Mouse (Mus musculus) retina, postnatal 1 day (tissue): ENCODE measurements around the gene Speer4d.
A peak's percentile ranks its signal among the peaks of the same experiment; 100 is the strongest.
"Not testable (repeated sequence)": the region's sequence is repeated elsewhere in the genome, so short reads cannot be mapped to it uniquely, and the experiment has no call there.

ENCODE experiments used
- DNase-seq: peaks from one replicate; pipeline ENCODE4 v3.0.0-alpha.2; 2012

Speer4d gene

DNA sequence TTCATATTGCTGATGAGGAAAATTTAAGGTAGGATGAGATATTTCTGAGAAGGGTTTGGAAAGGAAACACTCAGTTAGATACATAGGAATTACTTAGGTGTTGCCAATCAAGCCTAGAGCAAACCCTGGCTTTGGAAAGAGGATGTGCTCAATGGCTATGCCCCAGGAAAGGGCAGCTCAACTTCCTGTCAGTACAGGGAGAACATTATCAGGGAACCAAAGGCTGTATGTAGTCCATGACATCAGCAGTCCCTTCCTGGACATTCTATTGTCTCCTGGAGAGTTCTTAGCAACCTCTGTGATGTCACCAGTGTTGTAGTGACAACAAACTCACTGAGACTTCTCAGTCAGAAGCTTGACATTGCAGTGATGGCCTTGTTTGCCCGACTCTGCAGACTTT lies at the start of gene Speer4d:
TSS of gene Speer4d (plus strand) at position 301 of the 400 bp plus-strand sequence.
- DNase-seq, result not testable (repeated sequence)

DNA sequence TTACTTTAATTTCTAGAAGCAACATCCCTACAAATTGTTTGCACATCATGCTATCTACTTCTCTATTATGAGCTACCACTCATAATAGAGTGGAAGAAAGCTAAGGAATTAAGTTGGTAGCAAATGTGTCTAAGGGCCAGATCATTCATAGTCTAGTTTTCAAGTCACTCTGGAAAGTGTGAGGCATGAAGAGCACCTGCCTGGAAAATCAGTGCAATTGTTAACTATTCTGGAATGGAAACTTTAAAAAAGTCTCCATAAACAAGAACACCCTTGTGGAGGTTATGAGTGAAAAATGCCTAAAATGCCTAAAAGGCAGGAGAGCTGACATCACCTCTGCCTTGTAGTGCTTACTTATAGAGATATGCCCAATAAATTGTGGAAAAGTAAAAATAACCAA lies 45.1 kb upstream of the Speer4d start:
- DNase-seq, result not testable (repeated sequence)

DNA sequence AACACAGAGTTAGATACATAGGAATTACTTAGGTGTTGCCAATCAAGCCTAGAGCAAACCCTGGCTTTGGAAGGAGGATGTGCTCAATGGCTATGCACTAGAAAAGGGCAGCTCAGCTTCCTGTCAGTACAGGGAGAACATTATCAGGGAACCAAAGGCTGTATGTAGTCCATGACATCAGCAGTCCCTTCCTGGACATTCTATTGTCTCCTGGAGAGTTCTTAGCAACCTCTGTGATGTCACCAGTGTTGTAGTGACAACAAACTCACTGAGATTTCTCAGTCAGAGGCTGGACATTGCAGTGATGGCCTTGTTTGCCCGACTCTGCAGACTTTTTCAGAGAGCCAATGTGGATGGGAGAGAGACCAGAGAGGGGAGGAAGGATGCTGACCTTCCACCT lies 41.8 kb upstream of the Speer4d start, which contains the start of gene Gm21083:
TSS of gene Gm21083 (plus strand) at position 301 of the 400 bp plus-strand sequence.
- not testable (repeated sequence) for DNase-seq

DNA sequence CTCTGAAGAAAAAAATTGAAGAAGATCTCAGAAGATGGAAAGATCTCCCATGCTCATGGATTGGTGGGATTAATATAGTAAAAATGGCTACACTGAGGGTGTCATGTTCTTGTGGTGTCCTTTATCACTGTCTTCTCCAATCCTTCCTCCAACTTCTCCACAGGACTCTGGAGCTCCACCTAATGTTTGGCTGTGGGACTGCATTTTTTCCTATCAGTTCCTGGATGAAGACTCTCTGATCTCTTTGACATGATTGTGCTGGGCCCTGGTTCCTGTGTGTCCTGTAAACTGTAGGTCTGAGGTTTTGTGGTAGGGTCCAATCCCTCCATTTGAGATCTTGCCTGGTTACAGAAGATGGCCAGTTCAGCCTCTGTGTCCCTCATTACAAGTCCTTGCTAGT lies 32.5 kb upstream of the Speer4d start:
- DNase-seq, result peak; percentile 17

DNA sequence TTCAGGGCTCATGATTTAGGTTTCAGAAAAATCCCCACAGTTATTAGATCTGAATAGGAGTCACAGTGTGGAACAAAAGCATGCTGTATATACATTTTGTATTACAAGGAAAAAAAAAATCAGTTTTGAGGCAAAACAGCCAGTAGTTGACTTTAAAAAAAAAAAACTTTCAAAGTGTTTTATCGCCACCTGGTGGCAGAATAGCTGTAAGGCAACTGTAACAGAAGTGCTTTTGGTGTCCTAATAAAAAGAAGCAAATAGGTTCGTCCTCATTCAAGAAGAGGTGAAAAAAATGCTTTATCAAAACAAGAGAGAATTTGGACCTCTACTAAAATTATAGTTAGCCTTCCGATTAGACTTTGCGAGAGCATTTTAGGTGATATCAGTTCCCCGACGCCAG lies 30.6 kb upstream of the Speer4d start:
- DNase-seq, result peak; percentile 43

GRCm38 (mm10) chr5:15590635-15591034 lies 28.2 kb upstream of the Speer4d start:
- not testable (repeated sequence) for DNase-seq

DNA sequence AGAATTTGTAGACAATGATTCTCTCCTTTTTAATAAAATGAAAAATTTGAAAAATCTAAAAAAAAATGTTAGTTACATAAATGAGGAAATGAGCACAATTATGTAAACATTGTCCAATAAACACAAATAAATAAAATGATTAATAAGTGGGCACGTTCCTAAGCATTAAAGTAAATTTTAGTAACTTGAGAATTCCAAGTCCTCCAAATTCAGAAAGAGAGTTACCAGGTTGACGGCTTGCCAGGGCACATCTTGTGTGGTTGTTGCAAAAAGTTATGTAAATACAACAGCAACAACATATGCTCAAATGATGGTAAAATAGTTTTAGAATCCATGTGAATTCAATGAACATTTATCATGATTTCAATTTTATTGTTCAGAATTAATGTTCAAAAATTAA lies 27.3 kb upstream of the Speer4d start:
- not testable (repeated sequence) for DNase-seq

DNA sequence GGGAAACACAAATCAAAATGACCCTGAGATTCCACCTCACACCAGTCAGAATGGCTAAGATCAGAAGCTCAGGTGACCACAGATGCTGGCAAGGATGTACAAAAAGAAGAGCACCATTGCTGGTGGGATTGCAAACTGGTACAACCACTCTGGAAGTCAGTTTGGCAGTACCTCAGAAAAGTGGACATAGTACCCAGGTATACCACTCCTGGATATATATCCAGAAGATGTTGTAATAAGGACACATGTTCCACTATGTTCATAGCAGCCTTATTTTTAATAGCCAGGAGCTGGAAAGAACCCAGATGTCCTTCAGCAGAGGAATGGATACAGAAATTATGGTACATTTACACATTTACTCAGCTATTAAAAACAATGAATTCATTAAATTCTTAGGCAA lies 20.0 kb upstream of the Speer4d start:
- DNase-seq, result not testable (repeated sequence)

DNA sequence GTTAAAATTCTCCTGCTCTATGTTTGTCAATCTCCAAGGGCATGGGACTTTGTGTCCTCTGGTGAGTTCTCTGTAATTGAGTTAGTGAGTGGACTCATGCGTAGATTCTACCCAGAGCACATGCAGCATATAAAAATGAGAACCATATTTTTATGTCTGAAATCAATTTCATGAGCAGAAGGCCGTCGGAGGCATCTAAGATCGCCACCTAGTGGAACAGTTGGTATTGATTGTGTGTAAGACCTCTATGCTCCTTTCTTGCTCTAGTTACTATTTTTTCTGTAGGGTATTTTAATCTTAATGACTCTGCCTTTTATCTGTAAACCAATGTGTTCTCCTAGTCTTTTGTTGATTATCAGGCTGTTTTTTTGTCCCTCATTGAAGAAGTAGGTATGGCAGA lies 18.5 kb upstream of the Speer4d start:
- DNase-seq, result not testable (repeated sequence)

GRCm38 (mm10) chr5:15601481-15601880 lies 17.4 kb upstream of the Speer4d start:
- not testable (repeated sequence) for DNase-seq

DNA sequence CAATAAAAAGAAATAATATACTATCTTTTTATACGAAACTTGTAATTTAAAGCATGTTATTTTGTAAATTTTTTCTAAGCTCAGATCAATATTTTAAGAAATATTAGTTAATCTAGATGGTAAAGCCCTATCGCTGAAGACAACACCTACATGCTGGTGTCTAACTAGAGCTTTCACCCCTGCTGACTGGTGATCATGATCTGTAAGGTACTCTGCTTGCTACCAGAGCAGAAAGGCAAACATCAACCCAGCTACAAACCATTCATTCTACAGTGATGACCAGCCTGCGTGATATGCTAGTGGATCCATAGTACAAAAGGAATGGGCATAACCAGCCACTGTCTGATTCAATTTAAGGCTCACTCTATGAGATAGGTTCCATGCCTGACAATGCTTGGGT lies 16.9 kb upstream of the Speer4d start:
- not testable (repeated sequence) for DNase-seq

DNA sequence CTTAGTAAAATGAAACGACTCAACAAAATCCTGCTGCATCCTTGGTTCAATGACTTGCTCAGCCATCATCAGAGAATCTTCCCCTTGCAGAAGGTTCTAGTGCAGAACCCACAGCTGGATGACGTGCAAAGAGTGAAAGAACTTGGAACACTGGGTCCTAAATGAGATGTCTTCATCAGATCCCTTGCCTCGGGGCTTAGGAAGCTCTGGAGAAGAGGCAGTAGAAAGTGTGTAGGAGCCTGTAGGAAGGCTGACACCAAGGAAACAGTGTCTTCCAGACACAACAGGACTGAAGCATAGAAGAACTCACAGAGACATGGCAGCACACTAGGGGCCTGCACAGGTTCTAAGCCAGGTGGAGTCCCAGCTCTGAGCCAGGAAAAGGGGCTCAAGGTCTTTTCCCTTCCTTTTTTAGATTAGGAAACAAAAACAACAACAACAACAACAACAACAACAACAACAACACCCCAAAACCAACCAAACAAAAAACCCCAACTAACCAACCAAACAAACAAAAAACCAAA lies 16.4 kb upstream of the Speer4d start:
- not testable (repeated sequence) for DNase-seq

- not testable (repeated sequence) for DNase-seq
These were observed 15.9 kb upstream of the Speer4d start for GRCm38 (mm10) chr5:15603008-15603407.

- not testable (repeated sequence) for DNase-seq
These were observed 15.3 kb upstream of the Speer4d start for GRCm38 (mm10) chr5:15603585-15603984.

GRCm38 (mm10) chr5:15606677-15607076 lies 12.2 kb upstream of the Speer4d start:
- not testable (repeated sequence) for DNase-seq

DNA sequence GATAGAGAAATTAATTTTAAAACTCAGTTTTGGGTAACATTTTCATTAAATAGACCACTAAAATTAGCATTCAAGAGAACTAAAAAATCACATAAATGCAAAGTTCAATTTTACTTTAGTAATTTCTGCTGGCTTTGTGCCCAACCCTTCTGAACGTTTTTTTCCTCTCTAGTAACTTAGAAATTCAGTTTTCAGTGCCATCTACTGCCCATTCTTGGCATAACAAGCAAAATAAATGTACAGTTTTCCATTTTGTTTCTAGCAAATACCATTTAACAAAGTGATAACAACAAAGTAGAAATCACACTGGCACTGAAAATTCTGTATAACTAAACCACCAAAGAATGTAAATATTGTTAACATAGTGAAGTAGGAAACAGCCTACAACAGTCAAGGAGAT lies 8.2 kb upstream of the Speer4d start:
- peak; percentile 29 for DNase-seq

- not testable (repeated sequence) for DNase-seq
These were observed 2.7 kb upstream of the Speer4d start for GRCm38 (mm10) chr5:15616195-15616594.

DNA sequence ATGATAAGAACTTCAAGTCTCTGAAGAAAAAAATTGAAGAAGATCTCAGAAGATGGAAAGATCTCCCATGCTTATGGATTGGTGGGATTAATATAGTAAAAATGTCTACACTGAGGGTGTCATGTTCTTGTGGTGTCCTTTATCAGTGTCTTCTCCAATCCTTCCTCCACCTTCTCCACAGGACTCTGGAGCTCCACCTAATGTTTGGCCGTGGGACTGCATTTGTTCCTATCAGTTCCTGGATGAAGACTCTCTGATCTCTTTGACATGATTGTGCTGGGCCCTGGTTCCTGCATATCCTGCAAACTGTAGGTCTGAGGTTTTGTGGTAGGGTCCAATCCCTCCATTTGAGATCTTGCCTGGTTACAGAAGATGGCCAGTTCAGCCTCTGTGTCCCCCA lies 9.3 kb downstream of the Speer4d start:
- DNase-seq, result not testable (repeated sequence)

DNA sequence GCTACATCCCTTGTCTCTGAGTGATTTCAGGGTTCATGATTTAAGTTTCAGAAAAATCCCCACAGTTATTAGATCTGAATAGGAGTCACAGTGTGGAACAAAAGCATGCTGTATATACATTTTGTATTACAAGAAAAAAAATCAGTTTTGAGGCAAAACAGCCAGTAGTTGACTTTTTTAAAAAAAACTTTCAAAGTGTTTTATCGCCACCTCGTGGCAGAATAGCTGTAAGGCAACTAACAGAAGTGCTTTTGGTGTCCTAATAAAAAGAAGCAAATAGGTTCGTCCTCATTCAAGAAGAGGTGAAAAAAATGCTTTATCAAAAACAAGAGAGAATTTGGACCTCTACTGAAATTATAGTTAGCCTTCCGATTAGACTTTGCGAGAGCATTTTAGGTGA lies 11.2 kb downstream of the Speer4d start:
- not testable (repeated sequence) for DNase-seq

GRCm38 (mm10) chr5:15637637-15638036 lies 18.8 kb downstream of the Speer4d start:
- not testable (repeated sequence) for DNase-seq

DNA sequence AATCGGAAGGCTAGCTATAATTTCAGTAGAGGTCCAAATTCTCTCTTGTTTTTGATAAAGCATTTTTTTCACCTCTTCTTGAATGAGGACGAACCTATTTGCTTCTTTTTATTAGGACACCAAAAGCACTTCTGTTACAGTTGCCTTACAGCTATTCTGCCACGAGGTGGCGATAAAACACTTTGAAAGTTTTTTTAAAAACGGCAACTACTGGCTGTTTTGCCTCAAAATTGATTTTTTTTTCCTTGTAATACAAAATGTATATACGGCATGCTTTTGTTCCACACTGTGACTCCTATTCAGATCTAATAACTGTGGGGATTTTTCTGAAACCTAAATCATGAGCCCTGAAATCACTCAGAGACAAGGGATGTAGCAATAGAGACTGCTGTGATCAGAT lies 26.8 kb downstream of the Speer4d start:
- DNase-seq, result peak; percentile 3

DNA sequence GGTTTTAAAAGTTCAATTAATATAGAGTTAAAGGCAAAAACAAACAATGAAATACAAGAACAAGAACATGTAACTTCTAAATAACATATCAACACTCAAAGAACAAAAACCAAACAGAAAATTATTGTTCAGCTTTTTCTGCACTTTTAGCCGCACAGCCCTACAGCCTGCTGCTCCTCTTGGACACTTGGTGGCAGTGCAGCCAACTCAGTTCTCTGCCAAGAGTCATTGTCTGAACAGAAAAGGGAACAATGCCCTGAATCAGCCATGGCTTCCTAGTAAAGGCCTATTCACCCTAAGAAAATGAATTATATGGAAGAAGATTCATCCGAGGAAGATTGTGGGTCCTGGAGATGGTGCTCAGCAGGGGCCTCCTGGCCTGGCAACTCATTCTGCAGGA lies 33.5 kb downstream of the Speer4d start:
- DNase-seq, result not testable (repeated sequence)

GRCm38 (mm10) chr5:15656959-15657358 lies 38.1 kb downstream of the Speer4d start, which contains the start of gene 4930572O03Rik:
Gene 4930572O03Rik, minus strand, starts transcription at chr5:15657059.
- DNase-seq, result not testable (repeated sequence)

- not testable (repeated sequence) for DNase-seq
These were observed 45.0 kb downstream of the Speer4d start for GRCm38 (mm10) chr5:15663847-15664246.

DNA sequence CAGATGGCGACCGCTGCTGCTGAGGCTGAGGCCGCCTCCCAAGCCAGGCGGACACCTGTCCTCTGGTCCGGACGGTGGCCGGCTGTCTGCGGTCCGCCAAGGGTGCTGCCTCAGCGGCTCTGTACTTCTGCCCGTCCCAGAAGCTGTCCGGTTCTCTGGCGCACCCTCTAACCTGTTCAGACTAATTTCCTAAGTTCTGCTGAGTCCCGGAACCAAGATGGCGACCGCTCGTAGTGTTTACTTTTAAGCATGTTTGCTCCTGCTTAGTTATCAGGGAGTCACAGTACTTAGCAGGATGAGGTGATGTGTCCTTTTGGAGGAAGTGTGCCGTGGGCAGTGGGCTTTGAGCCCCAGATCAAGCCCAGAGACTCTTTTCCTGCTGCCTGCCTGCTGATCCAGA lies 51.9 kb downstream of the Speer4d start:
- not testable (repeated sequence) for DNase-seq
